Mouse (Mus musculus): ENCODE data around the gene Rem1.

DNA sequence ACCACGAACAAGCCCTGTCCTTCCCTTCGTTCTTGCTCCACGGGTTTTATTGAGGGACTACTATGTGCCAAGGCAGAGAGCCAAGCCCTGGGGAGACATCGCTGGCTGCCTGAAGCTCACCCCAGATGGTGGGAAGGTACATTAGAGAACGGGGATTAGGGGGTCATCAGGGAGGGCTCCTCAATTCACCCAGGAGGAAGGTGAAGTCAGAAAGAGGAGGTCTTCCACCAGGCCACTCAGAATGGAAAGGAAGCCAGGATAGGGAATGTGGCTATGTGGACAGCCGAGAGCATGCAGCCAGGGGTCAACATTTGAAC, 10.2 kb downstream of the Rem1 start:
- TF ChIP-seq CTCF (IDR thresholded peaks at IDR 0.05; ENCODE audit: low read depth, low read length) = no peak
- no peak for TF ChIP-seq GATA1 (IDR thresholded peaks at IDR 0.05; ENCODE audit: borderline replicate concordance, low read length)
- no peak for TF ChIP-seq POLR2AphosphoS5 (IDR thresholded peaks at IDR 0.05; ENCODE audit: insufficient replicate concordance, low read depth, low read length)
